Mouse (Mus musculus) liver, adult 2 months (tissue): ENCODE measurements around the gene Fam219a.

ENCODE experiments used
- CTCF ChIP-seq: fragments of 200-500 bp; IDR thresholded peaks from 2 replicates; pipeline ENCODE4 v1.5.1; 2011; ENCODE audit warnings: low read depth, low read length, control low read depth
- POLR2A ChIP-seq: fragments of 200-500 bp; IDR thresholded peaks from 2 replicates; pipeline ENCODE4 v1.6.1; 2011; ENCODE audit warnings: low read length, control low read depth; ENCODE audit not compliant: insufficient read depth; ENCODE audit errors: extremely low read depth

GRCm38 (mm10) chr4:41547086-41547485, 22.3 kb downstream of the Fam219a start:
- TF ChIP-seq POLR2A: no peak
- TF ChIP-seq CTCF: no peak
